Mouse (Mus musculus) embryonic facial prominence, embryonic 11.5 days (tissue): ENCODE measurements around the gene Nox4. TPM values are rescaled to one million over a fixed set of nuclear protein-coding genes. Genes with fewer than 3 reads are reported as not detected.

ENCODE experiments used
- ATAC-seq: fragments of 200-750 bp; cut with Nextera tagmentation; replicated peaks from 2 replicates; pipeline ENCODE4 v1.8.0; 2017; ENCODE audit warnings: low read depth; ENCODE audit not compliant: insufficient number of reproducible peaks, low FRiP score, low TSS enrichment
- DNase-seq: peaks from one replicate; pipeline ENCODE4 v3.0.0-alpha.2; 2015; ENCODE audit warnings: low spot score
- H3K27ac ChIP-seq: fragments of 300-500 bp; sonication (generic); replicated peaks from 2 replicates; pipeline ENCODE4 v1.5.1; 2014; ENCODE audit warnings: mild to moderate bottlenecking, low read depth, low read length, control low read depth
- H3K27me3 ChIP-seq: fragments of 300-500 bp; sonication (generic); 2 replicates; pipeline ENCODE4 v1.6.1; 2014; ENCODE audit warnings: mild to moderate bottlenecking, low read length, moderate library complexity, mixed read lengths; ENCODE audit not compliant: control insufficient read depth, insufficient read depth
- H3K36me3 ChIP-seq: fragments of 300-500 bp; sonication (generic); replicated peaks from 2 replicates; pipeline ENCODE4 v1.6.1; 2014; ENCODE audit warnings: low read depth, mild to moderate bottlenecking, low read length, moderate library complexity, mixed read lengths; ENCODE audit not compliant: control insufficient read depth, insufficient read depth
- H3K4me1 ChIP-seq: fragments of 300-500 bp; sonication (generic); 2 replicates; pipeline ENCODE4 v1.6.1; 2014; ENCODE audit warnings: low read length, mixed read lengths; ENCODE audit not compliant: control insufficient read depth, insufficient read depth
- H3K4me2 ChIP-seq: fragments of 300-500 bp; sonication (generic); 2 replicates; pipeline ENCODE4 v1.6.1; 2014; ENCODE audit warnings: low read depth, mild to moderate bottlenecking, control low read depth, low read length, moderate library complexity
- H3K4me3 ChIP-seq: fragments of 300-500 bp; sonication (generic); 2 replicates; pipeline ENCODE4 v1.5.1; 2014; ENCODE audit warnings: low read depth, low read length, control low read depth
- H3K9ac ChIP-seq: fragments of 300-500 bp; sonication (generic); replicated peaks from 2 replicates; pipeline ENCODE4 v1.6.1; 2014; ENCODE audit warnings: mild to moderate bottlenecking, control low read depth, low read length
- H3K9me3 ChIP-seq: fragments of 300-500 bp; sonication (generic); replicated peaks from 2 replicates; pipeline ENCODE4 v1.6.1; 2016; ENCODE audit warnings: mild to moderate bottlenecking, low read length, inconsistent platforms, mixed read lengths; ENCODE audit not compliant: control insufficient read depth
- WGBS: fragments of 180-500 bp; shearing (Covaris S2); extraction: QIAGEN DNeasy Blood & Tissue Kit; methylation state at CpG from one replicate; pipeline ENCODE4 v1.1.7; 2014; 5-methylcytosine and 5-hydroxymethylcytosine counted together
- polyA plus RNA-seq: library from polyadenylated mRNA; unstranded; fragments of >200 nt; fragmentation: Nextera tagmentation; extraction: Ambion mirVana; gene quantifications from 2 replicates; pipeline ENCODE4 v1.2.1, GENCODE M21; 2014

Nox4 gene
- polyA plus RNA-seq, 1 experiment from 2014 or later = 7.3 TPM

- Histone ChIP-seq H3K9me3 (no peaks in the 10 kb centered on the region), H3K27ac (no peak overlapping the region), H3K9ac (no peak overlapping the region), H3K36me3 (no peaks in the 10 kb centered on the region), H3K4me2 (no peak overlapping the region), H3K4me3 (no peak overlapping the region), H3K27me3 (no peaks in the 10 kb centered on the region), H3K4me1 (no peaks in the 10 kb centered on the region)
- ATAC-seq = no peak
- WGBS = 93% methylated on average over 5 of the region's 5 CpGs
- DNase-seq = no peak
Measured at GRCm38 (mm10) chr7:87330782-87331558, 85.1 kb downstream of the Nox4 start.

- no peaks in the 10 kb centered on the region for H3K27me3 ChIP-seq
- no peaks in the 10 kb centered on the region for H3K36me3 ChIP-seq
- H3K4me3 ChIP-seq = no peak overlapping the region
- H3K9me3 ChIP-seq = no peaks in the 10 kb centered on the region
- H3K27ac ChIP-seq = no peak overlapping the region
- no peak overlapping the region for H3K9ac ChIP-seq
- WGBS = 80% methylated on average over 3 of the region's 3 CpGs
- no peaks in the 10 kb centered on the region for H3K4me1 ChIP-seq
- ATAC-seq = no peak
- no peak for DNase-seq
- no peak overlapping the region for H3K4me2 ChIP-seq
Measured at GRCm38 (mm10) chr7:87345598-87345997, 99.7 kb downstream of the Nox4 start.

- Histone ChIP-seq H3K36me3 (no peaks in the 10 kb centered on the region), H3K4me1 (no peaks in the 10 kb centered on the region), H3K4me3 (no peak overlapping the region), H3K27ac (no peak overlapping the region), H3K9ac (no peak overlapping the region), H3K27me3 (no peaks in the 10 kb centered on the region), H3K4me2 (no peak overlapping the region), H3K9me3 (no peaks in the 10 kb centered on the region)
- WGBS = 60% methylated on average over 2 of the region's 2 CpGs
- no peak for ATAC-seq
- no peak for DNase-seq
Measured at GRCm38 (mm10) chr7:87352818-87353217, 106.9 kb downstream of the Nox4 start.

GRCm38 (mm10) chr7:87367834-87368233, 121.9 kb downstream of the Nox4 start:
- no peak overlapping the region for H3K9ac ChIP-seq
- DNase-seq (no peak), ATAC-seq (no peak)
- no peaks in the 10 kb centered on the region for H3K4me1 ChIP-seq
- H3K9me3 ChIP-seq = no peaks in the 10 kb centered on the region
- H3K36me3 ChIP-seq = no peaks in the 10 kb centered on the region; the same call in 1 of the 2 replicates
- no peaks in the 10 kb centered on the region for H3K27me3 ChIP-seq
- H3K4me2 ChIP-seq = no peak overlapping the region
- H3K27ac ChIP-seq = no peak overlapping the region
- no peak overlapping the region for H3K4me3 ChIP-seq

GRCm38 (mm10) chr7:87369131-87369530, 123.2 kb downstream of the Nox4 start:
- 88% methylated on average over 1 of the region's 1 CpGs for WGBS
- no peak overlapping the region for H3K4me3 ChIP-seq

GRCm38 (mm10) chr7:87370789-87371188, 124.9 kb downstream of the Nox4 start:
- Histone ChIP-seq H3K4me1 (no peaks in the 10 kb centered on the region), H3K4me2 (no peak overlapping the region), H3K27ac (no peak overlapping the region), H3K9me3 (no peaks in the 10 kb centered on the region), H3K27me3 (no peaks in the 10 kb centered on the region), H3K4me3 (no peak overlapping the region), H3K9ac (no peak overlapping the region), H3K36me3 (no peaks in the 10 kb centered on the region; the same call in 1 of the 2 replicates)
- ATAC-seq (no peak), DNase-seq (no peak)
- WGBS = 85% methylated on average over 2 of the region's 2 CpGs

More at GRCm38 (mm10) chr7:87369131-87369530, 123.2 kb downstream of the Nox4 start:
- no peak for ATAC-seq
- Histone ChIP-seq H3K9me3 (no peaks in the 10 kb centered on the region), H3K4me1 (no peaks in the 10 kb centered on the region), H3K27me3 (no peaks in the 10 kb centered on the region), H3K36me3 (no peaks in the 10 kb centered on the region; the same call in 1 of the 2 replicates), H3K9ac (no peak overlapping the region), H3K4me2 (no peak overlapping the region), H3K27ac (no peak overlapping the region)
- DNase-seq = no peak

- Histone ChIP-seq H3K4me3 (no peak overlapping the region), H3K9ac (no peak overlapping the region), H3K27me3 (no peaks in the 10 kb centered on the region), H3K36me3 (no peaks in the 10 kb centered on the region), H3K9me3 (no peaks in the 10 kb centered on the region), H3K4me2 (no peak overlapping the region), H3K27ac (no peak overlapping the region), H3K4me1 (no peaks in the 10 kb centered on the region)
- ATAC-seq = no peak
- 89% methylated on average over 2 of the region's 2 CpGs for WGBS
- no peak for DNase-seq
Measured at GRCm38 (mm10) chr7:87371316-87371715, 125.4 kb downstream of the Nox4 start.

- Histone ChIP-seq H3K36me3 (no peaks in the 10 kb centered on the region), H3K9ac (no peak overlapping the region), H3K4me1 (no peaks in the 10 kb centered on the region), H3K9me3 (no peaks in the 10 kb centered on the region), H3K4me2 (no peak overlapping the region), H3K4me3 (no peak overlapping the region), H3K27me3 (no peaks in the 10 kb centered on the region), H3K27ac (no peak overlapping the region)
- DNase-seq = no peak
- ATAC-seq = no peak
Measured at GRCm38 (mm10) chr7:87374322-87374721, 128.4 kb downstream of the Nox4 start.
